Mouse (Mus musculus) embryonic fibroblast, embryonic 13.5 days (primary cell): ENCODE data around the gene Ppp1r14a.

Experiments used
- CTCF ChIP-seq: IDR thresholded peaks from 2 replicates; pipeline ENCODE4 v1.5.1; 2011; ENCODE audit warnings: mild to moderate bottlenecking, control low read depth, low read length, moderate library complexity, borderline replicate concordance; ENCODE audit not compliant: insufficient read depth
- POLR2A ChIP-seq: IDR thresholded peaks from 2 replicates; pipeline ENCODE4 v1.6.1; 2011; ENCODE audit warnings: low read depth, mild to moderate bottlenecking, control low read depth, low read length, moderate library complexity

GRCm38 (mm10) chr7:29276715-29277114 lies 12.4 kb upstream of the Ppp1r14a start:
- TF ChIP-seq CTCF, result no peak
- no peak for TF ChIP-seq POLR2A
